Mouse (Mus musculus) CH12.LX (cell line): ENCODE measurements around the gene Dnal4. TPM values are rescaled to one million over a fixed set of nuclear protein-coding genes. Genes with fewer than 3 reads are reported as not detected.

Experiments
- DNase-seq: peaks from one replicate; pipeline ENCODE4 v3.0.0-alpha.2; 2013; ENCODE audit errors: extremely low read depth
- H3K27ac ChIP-seq: 2 replicates; pipeline ENCODE4 v1.5.1; 2012; ENCODE audit warnings: low read depth, mild to moderate bottlenecking, control low read depth, moderate library complexity; ENCODE audit not compliant: insufficient read depth
- H3K27me3 ChIP-seq: replicated peaks from 2 replicates; pipeline ENCODE3; 2012; ENCODE audit warnings: inconsistent platforms
- H3K36me3 ChIP-seq, 2 experiments: replicated peaks in 1 of 2; 2 replicates each; pipeline versions ENCODE3 to v1.6.1; 2012; ENCODE audit warnings: inconsistent platforms in 1 of 2, low read length in 1 of 2, mild to moderate bottlenecking in 1 of 2, mixed read lengths in 1 of 2, moderate library complexity in 1 of 2; ENCODE audit not compliant: control insufficient read depth in 1 of 2, insufficient read depth in 1 of 2
- H3K4me1 ChIP-seq, 2 experiments: 2 replicates each; pipeline ENCODE4 v1.6.1; 2012; ENCODE audit warnings: inconsistent platforms in 1 of 2, moderate library complexity in 1 of 2; ENCODE audit not compliant: insufficient read depth in 2 of 2, control insufficient read depth in 1 of 2
- H3K4me2 ChIP-seq: 2 replicates; pipeline ENCODE4 v1.6.1; 2012; ENCODE audit warnings: low read depth, mild to moderate bottlenecking, control low read depth; ENCODE audit not compliant: poor library complexity, insufficient read depth, severe bottlenecking
- H3K4me3 ChIP-seq, 3 experiments: fragments of 150-350 bp in 1 of 3; sonication (generic) in 1 of 3; replicated peaks in 1 of 3; 2 replicates each; pipeline versions ENCODE3 to v1.5.1; 2011 to 2012; ENCODE audit warnings: low read depth in 2 of 3, low read length in 2 of 3, mild to moderate bottlenecking in 2 of 3, moderate library complexity in 2 of 3, control low read depth in 1 of 3, improper control_type of control experiment in 1 of 3, inconsistent platforms in 1 of 3, mixed read lengths in 1 of 3; ENCODE audit not compliant: poor library complexity in 1 of 3
- H3K79me2 ChIP-seq: replicated peaks from 2 replicates; pipeline ENCODE4 v1.6.1; 2012; ENCODE audit warnings: mild to moderate bottlenecking, moderate library complexity; ENCODE audit not compliant: control insufficient read depth, poor library complexity, insufficient read depth, severe bottlenecking; ENCODE audit errors: extremely low read depth
- H3K9ac ChIP-seq: 2 replicates; pipeline ENCODE4 v1.6.1; 2012; ENCODE audit warnings: low read depth, mild to moderate bottlenecking, control low read depth, moderate library complexity; ENCODE audit not compliant: insufficient read depth
- H3K9me3 ChIP-seq: replicated peaks from 2 replicates; pipeline ENCODE3; 2012; ENCODE audit warnings: low read length, inconsistent platforms, mixed read lengths
- CHD2 ChIP-seq: IDR thresholded peaks from 2 replicates; pipeline ENCODE4 v1.6.1; 2011; ENCODE audit warnings: low read length, improper control_type of control experiment
- MAFK ChIP-seq: IDR thresholded peaks from 2 replicates; pipeline ENCODE4 v1.6.1; 2011; ENCODE audit warnings: low read length, improper control_type of control experiment; ENCODE audit not compliant: insufficient replicate concordance
- RCOR1 ChIP-seq: conservative IDR thresholded peaks from 2 replicates; pipeline ENCODE4 v1.6.1; 2012; ENCODE audit warnings: low read depth, mild to moderate bottlenecking, inconsistent platforms, low read length, improper control_type of control experiment
- ZMIZ1 ChIP-seq: IDR thresholded peaks from 2 replicates; pipeline ENCODE4 v1.6.1; 2012; ENCODE audit warnings: low read depth, mild to moderate bottlenecking, inconsistent platforms, low read length, improper control_type of control experiment
- ZNF384 ChIP-seq: IDR thresholded peaks from 2 replicates; pipeline ENCODE4 v1.6.1; 2012; ENCODE audit warnings: low read depth, low read length, improper control_type of control experiment, inconsistent platforms
- dilution Hi-C: fragments of 300-500 bp; cut with MboI; formaldehyde crosslinking; loops from 2 replicates; pipeline ENCODE4 v1.14.3; 2020; ENCODE audit warnings: low sequenced_read_pairs; ENCODE audit not compliant: extremely low pct_unique_long_range_greater_than_20kb, extremely low pct_ligation_motif_present
- in situ Hi-C: fragments of 300-500 bp; cut with MboI; formaldehyde crosslinking; loops from 3 replicates; pipeline ENCODE4 v1.14.3; 2019; ENCODE audit warnings: low sequenced_read_pairs, low pct_ligation_motif_present, low pct_unique_long_range_greater_than_20kb, mixed read lengths
- polyA plus RNA-seq: library from polyadenylated mRNA; unstranded; fragments of >175 nt; gene quantifications from 2 replicates; pipeline ENCODE4 v1.2.1, GENCODE M21; 2012; ENCODE audit warnings: low read depth; ENCODE audit not compliant: insufficient read length
- total RNA-seq, 2 experiments: library from RNA; depleted of rRNA; stranded (reverse); fragments of 300-350 nt in 1 of 2; fragments of >200 nt in 1 of 2; gene quantifications; 2 replicates each; pipeline ENCODE4 v1.2.3; 2012 to 2014

Gene Dnal4
- total and polyA plus RNA-seq, 3 experiments, result 11.7 to 20.9 (median 18.5) TPM

- peaks cover 83 to 95% of the 10 kb centered on the region in 2 experiments for H3K36me3 ChIP-seq
- no peak for DNase-seq
- TF ChIP-seq MAFK, result no peak
- TF ChIP-seq CHD2, result no peak
- TF ChIP-seq ZNF384, result no peak
- TF ChIP-seq ZMIZ1, result no peak
- TF ChIP-seq RCOR1, result no peak
- TF ChIP-seq, all 38 proteins: peak for 0
- no peak overlapping the region for H3K4me2 ChIP-seq
- H3K27ac ChIP-seq, result no peak overlapping the region
- H3K4me1 ChIP-seq, result no peaks in the 10 kb centered on the region
- dilution Hi-C loops, result no loop called here
- H3K79me2 ChIP-seq, result no peaks in the 10 kb centered on the region
- H3K9ac ChIP-seq, result no peak overlapping the region
- no peak overlapping the region for H3K4me3 ChIP-seq
- in situ Hi-C loops, result no loop called here
- H3K27me3 ChIP-seq, result no peaks in the 10 kb centered on the region
- H3K9me3 ChIP-seq, result no peaks in the 10 kb centered on the region
These were observed 62.0 kb downstream of the Dnal4 start for GRCm38 (mm10) chr15:79715646-79716045.

Other genes starting within 250 kb of the Dnal4 start
- gene Ddx17, start 231.1 kb downstream of the Dnal4 start, total RNA-seq (2012; rRNA removed), result 81.3 and 93.0 TPM in 2 replicates
- gene Ddx17, start 231.1 kb downstream of the Dnal4 start, total RNA-seq (2014; rRNA removed), result 79.8 and 84.6 TPM in 2 replicates
- gene Ddx17, start 231.1 kb downstream of the Dnal4 start, polyA plus RNA-seq, result 108 and 114 TPM in 2 replicates
- gene Dmc1, start 172.7 kb downstream of the Dnal4 start, total RNA-seq (2012; rRNA removed), result not detected in 2 replicates
- gene Dmc1, start 172.7 kb downstream of the Dnal4 start, total RNA-seq (2014; rRNA removed), result not detected in 2 replicates
- not detected in 2 replicates for gene Dmc1, start 172.7 kb downstream of the Dnal4 start, polyA plus RNA-seq
- 0.34 and 0.42 TPM in 2 replicates for gene Fam227a, start 118.9 kb downstream of the Dnal4 start, total RNA-seq (2012; rRNA removed)
- gene Fam227a, start 118.9 kb downstream of the Dnal4 start, total RNA-seq (2014; rRNA removed), result 0.12 and 0.48 TPM in 2 replicates
- gene Fam227a, start 118.9 kb downstream of the Dnal4 start, polyA plus RNA-seq, result 0.20 and 0.31 TPM in 2 replicates
- gene Cby1, start 118.7 kb downstream of the Dnal4 start, total RNA-seq (2012; rRNA removed), result 17.6 and 20.2 TPM in 2 replicates
- 19.3 and 19.5 TPM in 2 replicates for gene Cby1, start 118.7 kb downstream of the Dnal4 start, total RNA-seq (2014; rRNA removed)
- 16.9 and 20.7 TPM in 2 replicates for gene Cby1, start 118.7 kb downstream of the Dnal4 start, polyA plus RNA-seq
- 109 and 142 TPM in 2 replicates for gene Tomm22, start 107.0 kb downstream of the Dnal4 start, total RNA-seq (2012; rRNA removed)
- gene Tomm22, start 107.0 kb downstream of the Dnal4 start, total RNA-seq (2014; rRNA removed), result 495 and 496 TPM in 2 replicates
- 212 and 234 TPM in 2 replicates for gene Tomm22, start 107.0 kb downstream of the Dnal4 start, polyA plus RNA-seq
- gene Josd1, start 89.9 kb downstream of the Dnal4 start, total RNA-seq (2012; rRNA removed), result 34.9 and 41.0 TPM in 2 replicates
- 48.3 and 50.6 TPM in 2 replicates for gene Josd1, start 89.9 kb downstream of the Dnal4 start, total RNA-seq (2014; rRNA removed)
- gene Josd1, start 89.9 kb downstream of the Dnal4 start, polyA plus RNA-seq, result 28.2 and 30.1 TPM in 2 replicates
- gene Gtpbp1, start 87.0 kb downstream of the Dnal4 start, total RNA-seq (2012; rRNA removed), result 32.9 and 34.2 TPM in 2 replicates
- gene Gtpbp1, start 87.0 kb downstream of the Dnal4 start, total RNA-seq (2014; rRNA removed), result 25.3 and 25.5 TPM in 2 replicates
- gene Gtpbp1, start 87.0 kb downstream of the Dnal4 start, polyA plus RNA-seq, result 45.2 and 45.3 TPM in 2 replicates
- gene Sun2, start 35.3 kb downstream of the Dnal4 start, total RNA-seq (2012; rRNA removed), result 20.1 and 26.5 TPM in 2 replicates
- 18.6 and 20.8 TPM in 2 replicates for gene Sun2, start 35.3 kb downstream of the Dnal4 start, total RNA-seq (2014; rRNA removed)
- gene Sun2, start 35.3 kb downstream of the Dnal4 start, polyA plus RNA-seq, result 19.7 and 22.3 TPM in 2 replicates
- gene Nptxr, start 26.9 kb upstream of the Dnal4 start, total RNA-seq (2012; rRNA removed), result 0.92 and 2.1 TPM in 2 replicates
- gene Nptxr, start 26.9 kb upstream of the Dnal4 start, total RNA-seq (2014; rRNA removed), result 0.09 TPM in 1 of 2 replicates, not detected in the other
- 0.14 and 0.16 TPM in 2 replicates for gene Nptxr, start 26.9 kb upstream of the Dnal4 start, polyA plus RNA-seq
- gene Npcd, start 56.4 kb upstream of the Dnal4 start, total RNA-seq (2012; rRNA removed), result 0.59 and 0.67 TPM in 2 replicates
- not detected in 2 replicates for gene Npcd, start 56.4 kb upstream of the Dnal4 start, total RNA-seq (2014; rRNA removed)
- gene Npcd, start 56.4 kb upstream of the Dnal4 start, polyA plus RNA-seq, result not detected in 2 replicates
- gene Cbx6, start 56.8 kb upstream of the Dnal4 start, total RNA-seq (2012; rRNA removed), result 29.9 and 30.0 TPM in 2 replicates
- gene Cbx6, start 56.8 kb upstream of the Dnal4 start, total RNA-seq (2014; rRNA removed), result 10.0 and 11.1 TPM in 2 replicates
- gene Cbx6, start 56.8 kb upstream of the Dnal4 start, polyA plus RNA-seq, result 38.1 and 40.7 TPM in 2 replicates
- gene Apobec3, start 113.8 kb upstream of the Dnal4 start, total RNA-seq (2012; rRNA removed), result 3.9 and 4.7 TPM in 2 replicates
- gene Apobec3, start 113.8 kb upstream of the Dnal4 start, total RNA-seq (2014; rRNA removed), result 8.7 and 10.4 TPM in 2 replicates
- 94.3 and 98.5 TPM in 2 replicates for gene Apobec3, start 113.8 kb upstream of the Dnal4 start, polyA plus RNA-seq
- gene Cbx7, start 193.3 kb upstream of the Dnal4 start, total RNA-seq (2012; rRNA removed), result 10.0 and 12.1 TPM in 2 replicates
- 5.6 and 8.1 TPM in 2 replicates for gene Cbx7, start 193.3 kb upstream of the Dnal4 start, total RNA-seq (2014; rRNA removed)
- 12.4 and 14.7 TPM in 2 replicates for gene Cbx7, start 193.3 kb upstream of the Dnal4 start, polyA plus RNA-seq
- not detected in 2 replicates for gene Pdgfb, start 237.1 kb upstream of the Dnal4 start, total RNA-seq (2012; rRNA removed)
- gene Pdgfb, start 237.1 kb upstream of the Dnal4 start, total RNA-seq (2014; rRNA removed), result not detected in 2 replicates
- gene Pdgfb, start 237.1 kb upstream of the Dnal4 start, polyA plus RNA-seq, result not detected in 2 replicates